Mouse (Mus musculus): ENCODE results near the gene Poc1b.
"Not testable (repeated sequence)": the region's sequence is repeated elsewhere in the genome, so short reads cannot be mapped to it uniquely, and the experiment has no call there.

The Poc1b gene

GRCm38 (mm10) chr10:99156808-99157207, 50.0 kb downstream of the Poc1b start:
- in situ Hi-C loops (cut with MseI, MboI) = no loop called here

GRCm38 (mm10) chr10:99157697-99158096, 50.9 kb downstream of the Poc1b start:
- in situ Hi-C loops (cut with MseI, MboI) = not testable (repeated sequence)

- in situ Hi-C loops (cut with MseI, MboI) = loop anchor here in 1 of 2 experiments (10.0 kb wide), 2 partner anchors 413 to 453 kb away; no protein-coding TSS in a partner anchor
These were observed 55.2 kb downstream of the Poc1b start for GRCm38 (mm10) chr10:99161987-99162582.

GRCm38 (mm10) chr10:99163002-99163401, 56.2 kb downstream of the Poc1b start:
- in situ Hi-C loops (cut with MseI, MboI) = loop anchor here in 1 of 2 experiments (10.0 kb wide), 2 partner anchors 412 to 452 kb away; no protein-coding TSS in a partner anchor

- in situ Hi-C loops (cut with MseI, MboI) = loop anchor here in 1 of 2 experiments (10.0 kb wide), 2 partner anchors 410 to 450 kb away; no protein-coding TSS in a partner anchor
These were observed 58.1 kb downstream of the Poc1b start for GRCm38 (mm10) chr10:99164871-99165477.

GRCm38 (mm10) chr10:99165751-99166282, 59.0 kb downstream of the Poc1b start:
- in situ Hi-C loops (cut with MseI, MboI) = loop anchor here in 1 of 2 experiments (10.0 kb wide), 2 partner anchors 409 to 449 kb away; no protein-coding TSS in a partner anchor

GRCm38 (mm10) chr10:99166392-99166791, 59.6 kb downstream of the Poc1b start:
- in situ Hi-C loops (cut with MseI, MboI) = loop anchor here in 1 of 2 experiments (10.0 kb wide), 2 partner anchors 408 to 448 kb away; no protein-coding TSS in a partner anchor

GRCm38 (mm10) chr10:99168404-99168803, 61.6 kb downstream of the Poc1b start:
- in situ Hi-C loops (cut with MseI, MboI) = loop anchor here in 1 of 2 experiments (10.0 kb wide), 2 partner anchors 406 to 446 kb away; no protein-coding TSS in a partner anchor

- in situ Hi-C loops (cut with MseI, MboI) = loop anchor here in 1 of 2 experiments (10.0 kb wide), 2 partner anchors 406 to 446 kb away; no protein-coding TSS in a partner anchor
These were observed 62.3 kb downstream of the Poc1b start for GRCm38 (mm10) chr10:99168840-99169764.

GRCm38 (mm10) chr10:99169765-99170129, 62.9 kb downstream of the Poc1b start:
- in situ Hi-C loops (cut with MseI, MboI) = loop anchor here in 1 of 2 experiments (10.0 kb wide), 2 partner anchors 405 to 445 kb away; no protein-coding TSS in a partner anchor

- in situ Hi-C loops (cut with MseI, MboI) = no loop called here
These were observed 65.2 kb downstream of the Poc1b start for GRCm38 (mm10) chr10:99171961-99172497.

- in situ Hi-C loops (cut with MseI, MboI) = no loop called here
These were observed 66.2 kb downstream of the Poc1b start for GRCm38 (mm10) chr10:99172906-99173507.

GRCm38 (mm10) chr10:99176911-99177310, 70.1 kb downstream of the Poc1b start:
- in situ Hi-C loops (cut with MseI, MboI) = loop anchor here in 1 of 2 experiments (25.0 kb wide), 1 partner anchor 235 kb away; no protein-coding TSS in a partner anchor

GRCm38 (mm10) chr10:99178118-99178517, 71.3 kb downstream of the Poc1b start:
- in situ Hi-C loops (cut with MseI, MboI) = loop anchor here in 1 of 2 experiments (25.0 kb wide), 1 partner anchor 234 kb away; no protein-coding TSS in a partner anchor

- in situ Hi-C loops (cut with MseI, MboI) = loop anchor here in 1 of 2 experiments (25.0 kb wide), 1 partner anchor 233 kb away; no protein-coding TSS in a partner anchor
These were observed 72.3 kb downstream of the Poc1b start for GRCm38 (mm10) chr10:99179122-99179521.

- in situ Hi-C loops (cut with MseI, MboI) = loop anchor here in 1 of 2 experiments (25.0 kb wide), 1 partner anchor 233 kb away; no protein-coding TSS in a partner anchor
These were observed 72.7 kb downstream of the Poc1b start for GRCm38 (mm10) chr10:99179566-99179965.

GRCm38 (mm10) chr10:99181497-99181896, 74.7 kb downstream of the Poc1b start:
- in situ Hi-C loops (cut with MseI, MboI) = loop anchor here (10.0 to 25.0 kb wide), 2 partner anchors 231 to 393 kb away; no protein-coding TSS in a partner anchor

GRCm38 (mm10) chr10:99182107-99182506, 75.3 kb downstream of the Poc1b start:
- in situ Hi-C loops (cut with MseI, MboI) = loop anchor here (10.0 to 25.0 kb wide), 2 partner anchors 230 to 393 kb away; no protein-coding TSS in a partner anchor

GRCm38 (mm10) chr10:99188175-99188574, 81.3 kb downstream of the Poc1b start:
- in situ Hi-C loops (cut with MseI, MboI) = loop anchor here (10.0 to 25.0 kb wide), 2 partner anchors 224 to 387 kb away; no protein-coding TSS in a partner anchor

Data from mouse trophoblast stem cell (cell line).